Mouse (Mus musculus) midbrain, embryonic 11.5 days (tissue): ENCODE data around the gene Spon1. TPM values are rescaled to one million over a fixed set of nuclear protein-coding genes. Genes with fewer than 3 reads are reported as not detected.

Source experiments
- ATAC-seq: fragments of 200-750 bp; cut with Nextera tagmentation; 2 replicates; pipeline ENCODE4 v1.8.0; 2017; ENCODE audit warnings: moderate TSS enrichment, moderate library complexity; ENCODE audit not compliant: low FRiP score
- DNase-seq: peaks from one replicate; pipeline ENCODE4 v3.0.0; 2015; ENCODE audit warnings: low spot score; ENCODE audit errors: missing footprints
- H3K27ac ChIP-seq: fragments of 300-500 bp; sonication (generic); 2 replicates; pipeline ENCODE4 v1.5.1; 2014; ENCODE audit warnings: low read depth, low read length
- H3K27me3 ChIP-seq: fragments of 300-500 bp; sonication (generic); 2 replicates; pipeline ENCODE4 v1.6.1; 2014; ENCODE audit warnings: mild to moderate bottlenecking, low read length, moderate library complexity, mixed read lengths; ENCODE audit not compliant: control insufficient read depth, insufficient read depth
- H3K36me3 ChIP-seq: fragments of 300-500 bp; sonication (generic); 2 replicates; pipeline ENCODE4 v1.6.1; 2014; ENCODE audit warnings: mild to moderate bottlenecking, low read length, moderate library complexity, mixed read lengths; ENCODE audit not compliant: control insufficient read depth, insufficient read depth
- H3K4me1 ChIP-seq: fragments of 300-500 bp; sonication (generic); 2 replicates; pipeline ENCODE4 v1.6.1; 2014; ENCODE audit warnings: low read length; ENCODE audit not compliant: control insufficient read depth, insufficient read depth
- H3K4me2 ChIP-seq: fragments of 300-500 bp; sonication (generic); 2 replicates; pipeline ENCODE4 v1.6.1; 2014; ENCODE audit warnings: mild to moderate bottlenecking, moderate library complexity
- H3K4me3 ChIP-seq: fragments of 300-500 bp; sonication (generic); 2 replicates; pipeline ENCODE4 v1.5.1; 2014; ENCODE audit warnings: low read depth, low read length
- H3K9ac ChIP-seq: fragments of 300-500 bp; sonication (generic); 2 replicates; pipeline ENCODE4 v1.6.1; 2014; ENCODE audit warnings: low read length
- H3K9me3 ChIP-seq: fragments of 300-500 bp; sonication (generic); 2 replicates; pipeline ENCODE4 v1.6.1; 2016; ENCODE audit warnings: low read length; ENCODE audit not compliant: control insufficient read depth
- WGBS: fragments of 180-500 bp; shearing (Covaris S2); extraction: QIAGEN DNeasy Blood & Tissue Kit; methylation state at CpG from one replicate; pipeline ENCODE4 v1.1.7; 2014; 5-methylcytosine and 5-hydroxymethylcytosine counted together
- polyA plus RNA-seq: library from polyadenylated mRNA; unstranded; fragments of >200 nt; fragmentation: Nextera tagmentation; extraction: Ambion mirVana; gene quantifications from 2 replicates; pipeline ENCODE4 v1.2.1, GENCODE M21; 2014

The Spon1 gene
- polyA plus RNA-seq, 1 experiment from 2014 or later: 61.3 TPM

GRCm38 (mm10) chr7:113898388-113898787 is 132.6 kb downstream of the Spon1 start:
- H3K9me3 ChIP-seq: no peaks in the 10 kb centered on the region; the same call in 1 of the 2 replicates
- no peak overlapping the region for H3K9ac ChIP-seq
- DNase-seq: no peak
- H3K4me3 ChIP-seq: no peak overlapping the region
- no peak overlapping the region for H3K27ac ChIP-seq
- H3K27me3 ChIP-seq: no peaks in the 10 kb centered on the region
- H3K4me2 ChIP-seq: no peak overlapping the region
- ATAC-seq: no peak
- H3K36me3 ChIP-seq: no peaks in the 10 kb centered on the region
- peaks cover 13% of the 10 kb centered on the region for H3K4me1 ChIP-seq

DNA sequence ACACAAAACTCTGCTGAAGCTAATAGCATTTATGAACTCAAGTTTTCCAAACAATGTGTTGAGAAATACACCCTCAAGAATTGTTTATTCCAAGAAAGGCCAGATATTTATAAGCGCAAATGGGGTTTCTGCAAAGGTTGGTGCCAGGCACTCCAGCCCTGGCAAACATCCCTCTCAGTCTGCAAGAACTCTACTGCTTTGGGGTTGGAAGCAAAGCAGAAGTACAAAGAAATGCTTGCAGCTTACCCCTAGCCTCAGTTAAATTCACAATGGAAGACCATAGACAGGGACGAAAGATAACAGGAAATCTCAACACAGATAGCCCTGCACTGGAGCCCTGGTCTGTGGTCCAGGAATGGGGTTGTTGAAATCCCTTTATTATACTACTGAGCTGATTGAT is 135.7 kb downstream of the Spon1 start:
- Histone ChIP-seq H3K27me3 (no peaks in the 10 kb centered on the region), H3K27ac (peak overlapping the region; percentile 76), H3K36me3 (no peaks in the 10 kb centered on the region), H3K4me1 (peaks cover 19% of the 10 kb centered on the region), H3K9me3 (no peaks in the 10 kb centered on the region; the same call in 1 of the 2 replicates), H3K4me2 (peak overlapping the region; percentile 16; the same call in 1 of the 2 replicates), H3K4me3 (no peak overlapping the region), H3K9ac (peak overlapping the region; percentile 38)
- DNase-seq (no peak), ATAC-seq (peak; percentile 6; the same call in 1 of the 2 replicates)
- WGBS: 64% methylated on average over 2 of the region's 2 CpGs

DNA sequence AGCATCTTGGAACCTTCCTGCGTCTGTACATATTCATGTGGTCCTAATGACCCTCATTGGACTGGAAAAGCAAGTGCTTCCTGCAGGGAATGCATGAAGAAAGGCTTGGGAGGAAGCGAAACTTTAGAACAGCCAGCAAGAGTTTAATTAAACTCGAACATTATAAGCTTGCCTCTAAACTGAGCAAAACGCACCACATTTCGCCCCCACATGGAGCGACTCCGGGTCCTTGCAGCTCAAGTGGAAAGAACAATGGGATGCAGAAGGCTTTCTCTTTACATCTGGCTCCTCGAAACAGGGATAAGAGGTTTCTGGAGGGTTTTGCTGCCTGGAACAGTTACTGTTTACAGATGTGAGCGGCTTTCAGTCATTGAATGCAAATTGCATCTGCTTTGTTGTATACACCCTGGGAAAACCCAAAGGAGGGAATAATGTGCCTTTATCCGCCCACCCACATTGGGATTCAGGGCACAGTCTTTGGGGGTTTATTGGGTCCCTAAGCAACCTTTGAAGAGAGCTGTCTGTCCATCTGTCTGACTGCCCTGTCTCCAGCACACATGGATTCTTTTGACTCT is 136.2 kb downstream of the Spon1 start:
- 14% methylated on average over 10 of the region's 10 CpGs for WGBS
- peak overlapping the region; percentile 76 for H3K27ac ChIP-seq
- H3K36me3 ChIP-seq: no peaks in the 10 kb centered on the region
- H3K27me3 ChIP-seq: no peaks in the 10 kb centered on the region
- ATAC-seq (peak; percentile 83), DNase-seq (peak; percentile 93)
- H3K4me3 ChIP-seq: no peak overlapping the region
- H3K9me3 ChIP-seq: no peaks in the 10 kb centered on the region; the same call in 1 of the 2 replicates
- peaks cover 19% of the 10 kb centered on the region for H3K4me1 ChIP-seq
- peak overlapping the region; percentile 16; the same call in 1 of the 2 replicates for H3K4me2 ChIP-seq
- H3K9ac ChIP-seq: peak overlapping the region; percentile 38

- DNase-seq (no peak), ATAC-seq (no peak)
- no peak overlapping the region for H3K4me3 ChIP-seq
- no peak overlapping the region for H3K9ac ChIP-seq
- no peaks in the 10 kb centered on the region for H3K27me3 ChIP-seq
- peaks cover 19% of the 10 kb centered on the region for H3K4me1 ChIP-seq
- H3K4me2 ChIP-seq: no peak overlapping the region
- H3K36me3 ChIP-seq: no peaks in the 10 kb centered on the region
- H3K9me3 ChIP-seq: no peaks in the 10 kb centered on the region; the same call in 1 of the 2 replicates
- peak overlapping the region; percentile 76; the same call in 1 of the 2 replicates for H3K27ac ChIP-seq
- 86% methylated on average over 3 of the region's 3 CpGs for WGBS
These were observed 137.5 kb downstream of the Spon1 start for GRCm38 (mm10) chr7:113903127-113903827.

DNA sequence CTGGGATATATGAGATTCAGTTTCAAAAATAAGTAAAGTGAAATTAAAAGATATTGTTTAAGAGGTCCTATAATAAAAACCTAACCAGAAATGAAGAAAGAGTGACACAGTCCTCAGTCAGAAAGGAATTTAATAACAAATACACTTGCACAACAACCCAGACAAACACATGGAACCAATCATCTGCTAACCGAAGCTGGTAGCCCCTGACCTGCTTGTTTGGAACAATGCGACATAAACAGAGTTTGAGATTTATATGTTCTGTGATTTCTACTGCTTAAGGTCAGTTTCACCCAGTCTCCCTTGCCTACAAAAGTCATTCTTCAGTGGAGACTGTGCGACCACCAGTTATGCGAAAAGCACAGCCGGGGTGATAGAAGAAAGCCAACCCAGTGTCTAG is 138.1 kb downstream of the Spon1 start:
- Histone ChIP-seq H3K9me3 (no peaks in the 10 kb centered on the region), H3K27me3 (no peaks in the 10 kb centered on the region), H3K4me3 (no peak overlapping the region), H3K36me3 (no peaks in the 10 kb centered on the region), H3K9ac (no peak overlapping the region), H3K4me1 (peaks cover 23% of the 10 kb centered on the region), H3K27ac (no peak overlapping the region), H3K4me2 (no peak overlapping the region)
- no peak for ATAC-seq
- WGBS: 79% methylated on average over 5 of the region's 5 CpGs
- no peak for DNase-seq

- Histone ChIP-seq H3K36me3 (no peaks in the 10 kb centered on the region), H3K4me2 (no peak overlapping the region), H3K9me3 (no peaks in the 10 kb centered on the region), H3K27me3 (no peaks in the 10 kb centered on the region), H3K27ac (peak overlapping the region; percentile 42), H3K4me1 (peaks cover 28% of the 10 kb centered on the region), H3K4me3 (no peak overlapping the region), H3K9ac (no peak overlapping the region)
- 37% methylated on average over 7 of the region's 7 CpGs for WGBS
- DNase-seq: peak; percentile 89
- ATAC-seq: peak; percentile 45
These were observed 138.6 kb downstream of the Spon1 start for GRCm38 (mm10) chr7:113904348-113904895.

DNA sequence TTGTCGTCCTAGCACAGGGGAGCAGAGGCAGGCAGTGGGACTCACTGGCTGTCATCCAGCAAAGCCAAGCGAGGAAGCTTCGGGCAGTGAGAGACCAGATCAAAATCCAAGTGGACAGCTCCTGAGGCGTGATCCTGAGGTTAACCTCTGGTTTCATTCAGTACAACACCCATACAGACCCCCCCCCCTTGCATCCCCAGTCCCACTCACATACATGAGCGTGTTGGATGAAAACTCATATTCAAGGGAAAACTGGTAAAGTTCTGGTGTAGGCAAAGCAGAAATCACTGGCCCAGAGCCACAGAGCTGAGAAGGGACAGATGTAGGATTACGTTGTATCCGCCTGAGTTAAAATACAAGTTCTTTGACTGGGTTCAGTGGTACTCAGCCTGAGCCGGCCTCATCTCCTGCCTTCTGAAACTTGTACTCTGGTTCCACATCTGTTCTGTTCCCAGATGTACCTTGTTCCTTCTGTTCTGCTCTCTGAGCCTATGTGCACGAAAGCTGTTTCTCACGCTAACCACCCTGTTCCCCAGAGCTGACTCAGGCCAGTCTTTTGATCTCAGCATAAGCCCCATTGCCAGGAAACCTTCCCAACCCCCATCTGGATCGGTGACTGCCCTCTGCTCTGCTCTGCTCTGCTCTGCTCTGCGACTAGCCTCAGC is 143.5 kb downstream of the Spon1 start:
- Histone ChIP-seq H3K4me2 (no peak overlapping the region), H3K27me3 (no peaks in the 10 kb centered on the region), H3K9ac (no peak overlapping the region), H3K9me3 (no peaks in the 10 kb centered on the region), H3K4me1 (peaks cover 15% of the 10 kb centered on the region), H3K4me3 (no peak overlapping the region), H3K36me3 (no peaks in the 10 kb centered on the region), H3K27ac (0 out of 2 replicates have a peak overlapping the region, but pooled peaks have one; percentile 6)
- DNase-seq: peak; percentile 92
- ATAC-seq: peak; percentile 82
- 15% methylated on average over 12 of the region's 12 CpGs for WGBS

DNA sequence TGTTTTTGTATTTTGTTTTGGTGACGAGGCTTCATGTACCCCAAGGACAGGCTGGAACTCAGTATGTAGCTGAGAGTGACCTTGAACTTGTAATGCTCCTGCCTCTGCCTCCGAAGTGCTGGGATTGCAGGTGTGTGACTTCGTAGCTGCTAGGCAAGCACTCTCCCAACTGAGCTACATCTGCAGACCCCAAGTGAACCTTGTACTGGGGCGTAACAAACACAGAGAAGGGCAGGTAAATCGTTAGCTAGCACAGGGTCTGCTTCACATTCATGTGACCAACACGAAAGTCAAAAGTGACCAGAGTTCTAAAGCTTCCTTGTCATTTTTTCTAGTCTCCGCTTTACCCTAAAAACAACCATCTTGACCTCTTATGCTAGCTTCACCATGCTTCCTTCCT is 145.1 kb downstream of the Spon1 start:
- 85% methylated on average over 7 of the region's 7 CpGs for WGBS
- H3K27ac ChIP-seq: no peak overlapping the region
- H3K9me3 ChIP-seq: no peaks in the 10 kb centered on the region
- H3K27me3 ChIP-seq: no peaks in the 10 kb centered on the region
- H3K4me3 ChIP-seq: no peak overlapping the region
- ATAC-seq: no peak
- no peak overlapping the region for H3K4me2 ChIP-seq
- H3K9ac ChIP-seq: no peak overlapping the region
- H3K36me3 ChIP-seq: no peaks in the 10 kb centered on the region
- peaks cover 13% of the 10 kb centered on the region for H3K4me1 ChIP-seq
- no peak for DNase-seq

- WGBS: 83% methylated on average over 4 of the region's 4 CpGs
- DNase-seq (no peak), ATAC-seq (no peak)
- Histone ChIP-seq H3K4me1 (no peaks in the 10 kb centered on the region), H3K27ac (no peak overlapping the region), H3K4me3 (no peak overlapping the region), H3K27me3 (no peaks in the 10 kb centered on the region), H3K9ac (no peak overlapping the region), H3K9me3 (no peaks in the 10 kb centered on the region), H3K36me3 (no peaks in the 10 kb centered on the region), H3K4me2 (no peak overlapping the region)
These were observed 150.1 kb downstream of the Spon1 start for GRCm38 (mm10) chr7:113915936-113916335.
